Mouse (Mus musculus) myocyte (in vitro differentiated cells): ENCODE measurements around the gene Cab39.

ENCODE experiments used
- CEBPB ChIP-seq: IDR thresholded peaks from 2 replicates; pipeline ENCODE4 v1.6.1; 2011; ENCODE audit warnings: mild to moderate bottlenecking, moderate library complexity; ENCODE audit not compliant: poor library complexity, insufficient read depth, severe bottlenecking
- E2F4 ChIP-seq: IDR thresholded peaks from one replicate; pipeline ENCODE4 v1.6.1; 2011; ENCODE audit warnings: mild to moderate bottlenecking, control low read depth, moderate library complexity; ENCODE audit not compliant: insufficient read depth
- MAX ChIP-seq: IDR thresholded peaks from one replicate; pipeline ENCODE4 v1.6.1; 2011; ENCODE audit warnings: low read depth, mild to moderate bottlenecking, control low read depth
- MYOD1 ChIP-seq, 3 experiments: IDR thresholded peaks; one replicate each; pipeline ENCODE4 v1.6.1; 2011; ENCODE audit warnings: control low read depth in 2 of 3, low read depth in 2 of 3, mild to moderate bottlenecking in 2 of 3, moderate library complexity in 1 of 3; ENCODE audit not compliant: insufficient read length in 2 of 3, control insufficient read depth in 1 of 3
- MYOG ChIP-seq, 3 experiments: IDR thresholded peaks; one replicate each; pipeline ENCODE4 v1.6.1; 2011; ENCODE audit warnings: control low read depth in 2 of 3, low read depth in 2 of 3, mild to moderate bottlenecking in 2 of 3; ENCODE audit not compliant: insufficient read length in 2 of 3, control insufficient read depth in 1 of 3, insufficient read depth in 1 of 3
- POLR2A ChIP-seq: IDR thresholded peaks from one replicate; pipeline ENCODE4 v1.6.1; 2011; ENCODE audit warnings: low read depth, mild to moderate bottlenecking, control low read depth, moderate library complexity; ENCODE audit not compliant: insufficient read length
- POLR2AphosphoS2 ChIP-seq: IDR thresholded peaks from one replicate; pipeline ENCODE4 v1.6.1; 2011; ENCODE audit warnings: low read depth, control low read depth; ENCODE audit not compliant: insufficient read length
- REST ChIP-seq: IDR thresholded peaks from one replicate; pipeline ENCODE4 v1.6.1; 2011; ENCODE audit warnings: mild to moderate bottlenecking, control low read depth, moderate library complexity; ENCODE audit not compliant: insufficient read depth, insufficient read length
- TCF12 ChIP-seq: IDR thresholded peaks from one replicate; pipeline ENCODE4 v1.6.1; 2011; ENCODE audit warnings: mild to moderate bottlenecking, control low read depth; ENCODE audit not compliant: poor library complexity, insufficient read depth, severe bottlenecking
- TCF3 ChIP-seq: IDR thresholded peaks from one replicate; pipeline ENCODE4 v1.6.1; 2011; ENCODE audit warnings: low read depth, control low read depth; ENCODE audit not compliant: insufficient read length
- USF1 ChIP-seq: IDR thresholded peaks from one replicate; pipeline ENCODE4 v1.6.1; 2011; ENCODE audit warnings: low read depth, mild to moderate bottlenecking, control low read depth, moderate library complexity

GRCm38 (mm10) chr1:85896110-85896509, 102.9 kb downstream of the Cab39 start:
- TF ChIP-seq TCF12 (no peak), USF1 (no peak), POLR2AphosphoS2 (no peak), POLR2A (no peak), MAX (no peak), MYOD1 (IDR thresholded peaks at IDR 0.05; ENCODE audit: control insufficient read depth in 1 of 3, insufficient read length in 2 of 3, low read depth in 2 of 3) (no peak), TCF3 (no peak), MYOG (IDR thresholded peaks at IDR 0.05; ENCODE audit: control insufficient read depth in 1 of 3, insufficient read depth in 1 of 3, insufficient read length in 2 of 3, low read depth in 2 of 3) (no peak), E2F4 (no peak), REST (no peak), CEBPB (no peak)
